Mouse (Mus musculus): ENCODE data around the gene Muc5b. TPM values are rescaled to one million over a fixed set of nuclear protein-coding genes. Genes with fewer than 3 reads are reported as not detected.

Muc5b gene
- polyA plus RNA-seq, 1 experiment from 2014 or later: 0.03 TPM

DNA sequence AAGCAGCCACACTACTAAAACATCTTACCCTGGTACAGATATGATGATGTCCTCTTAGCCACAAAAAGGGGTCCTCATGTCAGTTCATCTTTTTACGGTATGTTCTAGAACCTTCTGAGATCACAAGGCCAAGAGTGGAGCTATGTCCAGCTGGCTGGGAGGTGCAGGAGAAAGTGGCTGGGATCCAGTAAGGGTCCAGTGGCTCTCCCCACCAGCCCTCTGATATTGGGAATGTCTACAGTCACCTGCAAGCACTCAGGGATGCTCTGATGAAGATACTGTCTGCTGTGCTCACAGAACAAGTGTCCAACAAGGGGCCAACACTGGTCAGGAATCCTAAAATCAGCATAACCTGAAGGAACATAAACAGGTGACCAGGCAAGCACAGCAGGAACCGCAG is 79.5 kb downstream of the Muc5b start, which contains the start of gene Tollip:
TSS of gene Tollip (minus strand) at position 101 of the 400 bp plus-strand sequence.
- Histone ChIP-seq H3K27me3 (replicated peaks; ENCODE audit: control insufficient read depth, insufficient read depth, low read length) (peaks cover 4% of the 10 kb centered on the region; the same call in 1 of the 2 replicates), H3K4me1 (replicated peaks; ENCODE audit: control insufficient read depth, insufficient read depth, low read length) (no peaks in the 10 kb centered on the region), H3K36me3 (ENCODE audit: control insufficient read depth, insufficient read depth) (no peaks in the 10 kb centered on the region), H3K9me3 (ENCODE audit: control insufficient read depth) (no peaks in the 10 kb centered on the region), H3K9ac (ENCODE audit: low read depth, low read length) (no peak within 1 kb of the TSS), H3K27ac (ENCODE audit: low read depth, low read length) (no peak within 1 kb of the TSS), H3K4me2 (replicated peaks; ENCODE audit: low read depth) (no peak within 1 kb of the TSS), H3K4me3 (ENCODE audit: low read depth, low read length) (no peak within 1 kb of the TSS)
- TF ChIP-seq CTCF (IDR thresholded peaks at IDR 0.05; ENCODE audit: low read depth): no peak
- WGBS: 91% methylated on average over 2 of the region's 2 CpGs
- no peak for ATAC-seq

Other genes with a start within 250 kb of the Muc5b start
- 8.9 and 9.8 TPM in 2 replicates for gene Muc6, start 183.8 kb upstream of the Muc5b start, polyA plus RNA-seq (2015; fragmentation: Nextera tagmentation; extraction: Ambion mirVana)
- 167 and 175 TPM in 2 replicates for gene Muc2, start 148.7 kb upstream of the Muc5b start, polyA plus RNA-seq (2015; fragmentation: Nextera tagmentation; extraction: Ambion mirVana)
- gene Muc5ac, start 50.1 kb upstream of the Muc5b start, polyA plus RNA-seq (2015; fragmentation: Nextera tagmentation; extraction: Ambion mirVana): 0.05 TPM in 1 of 2 replicates, not detected in the other
- gene Tollip, start 79.4 kb downstream of the Muc5b start, polyA plus RNA-seq (2015; fragmentation: Nextera tagmentation; extraction: Ambion mirVana): 48.6 and 49.1 TPM in 2 replicates
- 0.55 and 0.69 TPM in 2 replicates for gene Brsk2, start 110.7 kb downstream of the Muc5b start, polyA plus RNA-seq (2015; fragmentation: Nextera tagmentation; extraction: Ambion mirVana)
- 49.5 and 54.7 TPM in 2 replicates for gene Mob2, start 222.0 kb downstream of the Muc5b start, polyA plus RNA-seq (2015; fragmentation: Nextera tagmentation; extraction: Ambion mirVana)

Data from intestine, postnatal 0 days (tissue).